Mouse (Mus musculus): ENCODE results near the gene Fah.

The Fah gene

DNA sequence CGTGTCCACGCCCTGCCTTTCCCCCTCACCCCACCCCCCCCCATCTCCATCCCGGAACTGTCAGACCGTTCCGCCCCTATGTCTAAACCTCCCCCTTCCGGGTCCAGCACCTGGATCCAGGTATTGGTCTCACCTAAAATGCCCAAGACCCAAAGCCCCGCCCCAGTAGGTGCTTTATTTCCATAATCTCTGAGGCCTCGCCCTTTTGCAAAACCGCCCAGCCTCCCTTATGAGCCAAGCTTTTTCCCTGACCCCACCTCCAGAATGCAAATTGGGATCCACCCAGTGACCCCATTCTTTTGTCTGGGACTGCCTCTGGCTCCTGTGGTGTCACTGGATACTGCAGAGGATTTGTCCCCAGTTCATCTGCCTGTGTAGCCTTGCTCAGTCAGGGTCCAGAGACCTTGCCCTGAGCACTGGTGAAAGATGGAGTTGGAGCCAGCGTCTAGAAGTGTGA, at the start of gene Fah:
Gene Fah (minus strand): TSS at position 430 of the 457 bp plus-strand sequence.
- DNase-seq (ENCODE audit: low spot score): no peak

DNA sequence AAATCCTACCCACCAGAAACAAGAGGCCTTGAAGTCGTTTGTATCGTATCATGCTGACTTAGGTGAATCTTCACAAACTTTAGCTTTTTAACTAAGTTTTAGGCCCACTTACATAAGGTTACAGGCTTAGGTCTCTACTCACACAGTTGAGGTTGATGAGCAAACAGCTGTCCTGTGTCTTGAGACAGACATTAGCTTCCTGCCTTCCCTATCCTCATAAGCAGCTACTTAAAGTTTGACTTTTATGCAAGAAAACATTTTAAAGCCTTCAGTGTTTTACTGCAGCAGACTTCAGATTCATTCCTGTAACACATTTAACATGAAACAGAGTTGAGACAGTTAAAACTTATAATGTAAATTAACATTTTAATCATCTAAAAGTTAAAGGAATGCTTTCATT, 46.2 kb upstream of the Fah start:
- DNase-seq (ENCODE audit: low spot score): no peak

DNA sequence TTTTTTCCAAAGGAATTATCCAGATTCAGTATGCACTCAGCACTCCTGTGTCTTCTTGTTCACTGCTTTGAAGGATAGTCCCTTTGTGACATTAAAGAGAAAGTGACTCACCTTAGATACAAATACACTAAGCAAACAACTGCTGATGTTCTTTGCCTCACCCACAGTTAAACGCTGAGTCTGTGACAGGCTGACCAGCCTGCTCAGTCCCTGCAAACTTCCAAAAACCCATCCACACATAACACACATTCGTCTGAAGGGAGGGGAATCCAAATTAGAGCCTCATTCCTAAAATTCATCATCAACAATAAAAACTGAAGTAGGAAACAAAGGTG, 45.4 kb upstream of the Fah start:
- no peak for DNase-seq (ENCODE audit: low spot score)

DNA sequence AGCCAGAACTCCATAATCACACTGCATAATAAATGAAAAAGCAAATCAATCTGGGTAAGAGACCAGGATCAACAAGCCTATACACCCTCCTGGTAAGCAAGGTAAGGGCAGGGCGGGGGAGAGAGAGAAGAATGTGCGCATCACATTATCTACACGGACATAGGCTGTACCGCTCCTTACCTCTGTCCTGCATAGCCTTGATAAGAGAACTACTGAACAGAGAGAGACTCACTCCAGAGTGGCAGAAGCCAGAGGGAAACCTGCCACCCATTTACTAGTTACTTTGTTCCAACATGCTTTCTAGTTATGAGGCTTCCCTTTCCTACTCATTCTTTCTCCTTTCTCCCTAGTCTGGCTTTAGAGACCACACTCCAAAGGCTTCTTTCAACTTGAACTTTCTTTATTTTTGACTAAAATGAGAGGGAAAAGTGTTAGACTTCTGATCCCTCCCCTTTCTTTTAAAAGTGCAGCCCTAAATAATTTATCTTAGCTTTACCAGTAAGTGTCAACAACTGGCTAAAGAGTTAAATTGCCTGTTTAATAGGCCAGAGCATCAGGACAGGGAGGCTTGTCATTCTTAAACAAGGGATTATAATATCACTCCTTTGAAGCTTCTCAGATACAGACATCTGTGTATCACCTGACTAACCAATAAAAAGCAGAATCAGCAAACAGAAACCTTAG, 44.9 kb upstream of the Fah start:
- DNase-seq (ENCODE audit: low spot score): peak; percentile 42

DNA sequence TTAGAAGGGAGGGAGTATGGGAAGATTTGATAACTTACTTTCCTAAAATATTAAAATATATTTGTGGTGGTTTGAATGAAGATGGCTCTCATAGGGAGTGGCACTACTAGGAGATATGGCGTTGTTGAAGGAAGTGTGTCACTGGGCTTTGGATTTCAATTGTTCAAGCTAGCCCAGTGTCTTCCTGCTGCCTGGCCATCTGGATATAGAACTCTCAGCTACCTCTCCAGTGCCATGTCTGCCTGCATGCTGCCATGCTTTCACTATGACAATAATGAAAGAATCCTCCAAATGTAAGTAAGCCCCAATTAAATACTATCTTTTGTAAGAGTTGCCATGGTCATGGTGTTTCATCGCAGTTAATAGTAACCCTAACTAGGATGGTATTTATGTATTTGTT, 42.5 kb upstream of the Fah start:
- no peak for DNase-seq (ENCODE audit: low spot score)

DNA sequence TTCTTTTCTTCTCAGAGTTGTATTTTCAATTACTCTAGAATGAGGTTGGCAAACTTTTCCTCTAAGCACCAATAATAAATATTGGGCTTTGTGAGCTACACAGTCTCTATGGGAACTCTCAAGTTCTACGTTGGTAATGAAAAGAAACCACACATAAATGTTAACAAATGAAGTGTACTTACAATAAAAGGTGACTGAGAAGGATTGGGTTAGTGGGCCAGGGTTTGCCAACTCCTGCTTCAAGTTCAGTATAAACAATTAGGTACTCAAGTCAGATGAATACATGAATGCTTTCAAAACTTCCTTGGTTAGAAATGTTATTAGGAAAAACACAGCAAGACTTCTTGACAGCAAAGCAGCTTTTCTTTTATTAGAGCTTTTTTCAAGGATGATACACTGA, 39.7 kb upstream of the Fah start:
- DNase-seq (ENCODE audit: low spot score): no peak

DNA sequence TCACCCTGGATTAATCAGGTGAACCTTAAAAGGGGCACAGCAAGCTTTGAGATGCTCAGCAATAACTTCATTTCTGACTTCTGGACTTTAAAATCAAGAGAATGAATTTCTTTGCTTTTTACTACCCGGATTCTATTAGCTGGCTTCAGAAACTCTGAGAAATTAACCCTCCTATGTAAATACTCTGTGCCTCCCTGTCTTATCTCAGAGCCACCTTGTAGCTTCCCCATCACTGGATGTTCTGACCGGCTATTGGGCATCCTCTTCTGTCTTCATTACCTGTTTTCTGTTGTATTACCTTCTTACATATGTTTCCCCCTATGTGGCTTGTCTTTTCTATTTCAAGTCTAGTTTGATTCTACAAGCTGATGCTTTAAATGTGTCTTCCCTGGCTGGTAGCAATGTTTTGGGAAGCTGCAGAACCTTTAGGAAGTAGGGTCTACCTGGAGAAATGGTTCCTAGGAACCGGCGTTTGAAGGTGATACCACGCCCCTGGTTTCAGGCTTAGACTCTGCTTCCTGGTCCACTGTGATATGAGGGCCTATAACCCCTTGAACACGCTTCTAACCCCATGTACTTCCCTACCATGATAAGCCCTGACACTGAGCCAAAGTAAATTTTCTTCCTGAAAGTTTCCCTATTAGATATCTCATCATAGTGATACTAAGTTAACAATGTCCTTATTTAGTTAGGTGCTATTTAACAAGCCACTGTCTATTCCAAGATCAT, 36.9 kb upstream of the Fah start:
- DNase-seq (ENCODE audit: low spot score): no peak

DNA sequence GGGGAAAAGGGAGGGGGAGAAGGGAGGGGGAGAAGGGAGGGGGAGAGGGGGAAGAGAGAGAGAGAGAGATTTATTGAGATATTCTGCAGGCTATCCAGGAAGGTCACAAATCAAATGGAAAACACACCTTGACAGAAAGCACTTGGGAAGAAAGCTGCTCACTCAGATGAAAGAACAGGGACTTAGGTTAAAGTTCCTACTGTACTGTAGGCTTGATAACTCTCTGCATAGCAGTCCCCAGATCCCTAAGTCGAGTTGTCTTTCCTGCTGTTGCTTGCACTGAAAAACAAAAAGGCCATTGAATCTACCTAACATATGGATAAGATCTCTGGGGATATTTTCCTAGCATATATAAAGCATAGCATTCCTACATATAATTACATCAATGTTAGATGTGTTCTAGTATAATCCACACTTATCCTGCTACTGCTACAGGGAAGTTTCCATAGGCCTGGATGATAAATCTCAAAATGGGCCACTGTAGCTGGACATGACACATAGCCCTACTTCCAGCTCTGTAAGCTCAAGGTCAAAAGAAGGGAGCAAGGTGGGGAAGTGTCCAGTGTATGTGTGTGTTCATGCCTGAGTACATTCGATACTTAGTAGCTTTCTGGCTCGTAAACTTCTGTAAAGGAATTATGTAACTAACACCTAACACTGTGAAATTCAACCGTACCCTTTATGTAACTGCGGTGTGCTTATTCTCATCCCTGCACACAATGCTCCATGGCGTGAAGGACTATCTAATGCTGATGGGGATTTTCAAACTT, 35.8 kb upstream of the Fah start:
- no peak for DNase-seq (ENCODE audit: low spot score)

DNA sequence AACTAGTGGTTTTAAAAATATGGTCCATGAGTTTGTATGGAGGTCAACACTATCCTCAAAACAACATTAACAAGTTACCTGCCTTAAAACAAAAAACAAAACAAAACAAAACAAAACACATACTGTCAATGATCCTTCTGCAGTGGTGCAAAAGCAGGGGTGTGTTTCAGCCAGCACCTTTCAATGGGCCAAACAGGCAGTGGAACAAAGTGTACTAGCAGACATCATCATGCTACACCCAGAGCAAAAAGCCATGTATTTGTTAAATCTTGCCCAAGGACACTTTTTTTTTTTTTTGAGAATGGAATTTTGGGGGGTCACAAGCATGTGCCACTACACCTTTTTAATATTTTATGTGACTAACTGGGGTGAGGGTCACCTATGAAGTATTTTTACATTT, 30.4 kb upstream of the Fah start:
- no peak for DNase-seq (ENCODE audit: low spot score)

DNA sequence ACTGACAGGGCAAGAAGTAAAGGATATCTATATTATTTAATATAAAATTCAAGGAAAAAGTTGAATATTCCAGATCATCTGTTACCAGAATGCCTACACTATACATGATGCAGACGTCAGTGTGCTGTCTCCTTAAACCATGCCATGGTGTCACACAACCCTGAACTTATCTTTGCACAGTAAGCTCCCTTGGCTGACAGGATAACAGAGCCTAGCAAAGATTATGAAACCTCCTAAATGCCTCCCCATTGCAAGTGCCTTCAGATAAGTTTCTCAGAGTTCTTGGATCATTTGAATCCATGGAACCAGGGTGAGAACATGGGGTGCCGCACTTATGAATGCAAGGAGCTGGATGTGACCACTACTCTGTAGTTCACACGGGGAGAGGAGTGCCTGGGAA, 25.4 kb upstream of the Fah start:
- no peak for DNase-seq (ENCODE audit: low spot score)

DNA sequence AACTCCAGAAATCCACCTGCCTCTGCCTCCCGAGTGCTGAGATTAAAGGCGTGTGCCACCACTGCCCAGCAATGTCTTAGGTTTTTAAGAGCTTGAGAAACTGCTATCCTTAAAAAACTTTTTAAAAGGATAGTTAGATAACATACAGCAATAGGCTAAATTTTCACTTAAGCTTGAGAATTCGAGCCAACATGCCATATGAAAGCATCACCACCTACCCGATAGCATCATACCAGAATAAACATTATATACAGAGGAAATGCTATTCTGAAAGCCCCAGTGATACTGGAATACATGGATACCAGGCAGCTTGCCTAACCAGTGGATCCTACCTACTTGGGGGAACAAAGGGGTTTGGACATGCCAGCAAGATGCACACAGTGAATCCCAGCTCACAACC, 17.2 kb upstream of the Fah start:
- no peak for DNase-seq (ENCODE audit: low spot score)

DNA sequence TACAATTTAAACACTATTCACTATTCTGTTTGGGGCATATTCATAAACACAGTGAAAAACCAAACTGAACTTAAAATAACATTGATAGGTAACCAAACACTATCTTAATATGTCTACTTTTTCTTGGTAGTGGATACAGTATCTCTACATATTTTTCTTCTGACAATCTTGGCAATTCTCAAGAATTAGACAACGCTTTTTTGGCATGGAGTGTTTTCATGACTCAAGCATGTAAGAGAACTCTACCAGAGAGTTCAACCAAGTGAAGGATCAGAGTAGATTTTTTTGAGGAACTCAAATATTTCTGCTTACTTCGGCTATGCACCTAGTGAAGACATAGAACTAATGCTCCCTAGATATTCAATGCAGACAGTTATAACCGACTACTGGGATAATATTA, 14.4 kb upstream of the Fah start:
- no peak for DNase-seq (ENCODE audit: low spot score)

DNA sequence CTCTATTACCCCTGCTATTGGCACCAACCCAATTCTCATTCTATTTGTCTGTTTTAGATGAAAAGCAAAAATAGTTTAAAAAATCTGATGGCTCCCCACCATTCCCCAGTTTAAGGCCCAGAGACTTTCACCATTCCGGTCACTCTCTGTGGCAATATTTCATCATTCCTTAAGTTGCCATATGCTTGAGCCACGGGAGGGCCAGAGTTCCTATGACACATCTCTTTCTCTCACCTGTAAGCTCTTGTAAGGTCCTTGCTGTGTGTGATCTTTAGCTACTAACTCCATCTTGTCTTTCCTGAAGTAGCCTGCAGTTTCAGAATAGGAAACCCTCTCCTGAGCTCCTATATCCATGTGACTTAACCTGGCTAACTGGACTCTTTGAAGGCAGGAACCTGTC, 12.4 kb upstream of the Fah start:
- no peak for DNase-seq (ENCODE audit: low spot score)

DNA sequence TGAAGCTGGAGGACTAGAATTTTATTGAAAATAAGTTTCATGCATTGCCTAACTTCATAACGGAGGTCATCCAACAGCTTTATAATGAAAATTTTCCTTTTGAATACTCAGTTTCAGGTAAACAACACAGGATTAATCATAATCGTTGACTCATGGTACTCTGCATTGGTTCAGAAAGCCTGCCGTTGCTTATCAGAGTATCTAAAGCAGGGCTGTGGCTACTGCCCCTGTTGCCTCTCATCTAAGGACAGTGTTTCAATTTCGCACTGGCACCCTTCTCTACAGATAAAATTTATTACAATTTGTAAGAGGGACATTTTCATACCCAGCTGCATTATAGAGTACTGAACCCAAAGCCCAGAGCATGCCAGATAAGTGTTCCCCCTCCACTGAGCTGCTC, 5.9 kb upstream of the Fah start:
- DNase-seq (ENCODE audit: low spot score): no peak

DNA sequence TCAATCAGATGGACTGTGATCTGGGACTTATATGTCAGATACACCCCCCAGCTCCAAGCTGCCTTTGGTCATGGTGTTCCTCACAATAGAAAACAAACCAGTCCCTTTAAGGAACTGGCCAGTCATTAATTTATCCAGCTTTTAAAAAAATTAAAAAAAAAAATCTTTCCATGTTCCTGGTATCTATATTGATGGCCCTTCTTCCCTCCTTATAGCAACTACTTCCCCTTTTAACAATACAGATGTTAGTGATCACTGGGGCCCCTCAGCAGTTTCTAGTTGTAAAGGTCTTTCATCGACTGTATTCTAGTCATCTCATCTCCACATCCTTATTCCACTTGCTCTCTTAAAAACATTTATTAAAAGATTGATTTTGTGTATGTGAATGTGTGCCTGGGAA, 5.1 kb upstream of the Fah start:
- no peak for DNase-seq (ENCODE audit: low spot score)

DNA sequence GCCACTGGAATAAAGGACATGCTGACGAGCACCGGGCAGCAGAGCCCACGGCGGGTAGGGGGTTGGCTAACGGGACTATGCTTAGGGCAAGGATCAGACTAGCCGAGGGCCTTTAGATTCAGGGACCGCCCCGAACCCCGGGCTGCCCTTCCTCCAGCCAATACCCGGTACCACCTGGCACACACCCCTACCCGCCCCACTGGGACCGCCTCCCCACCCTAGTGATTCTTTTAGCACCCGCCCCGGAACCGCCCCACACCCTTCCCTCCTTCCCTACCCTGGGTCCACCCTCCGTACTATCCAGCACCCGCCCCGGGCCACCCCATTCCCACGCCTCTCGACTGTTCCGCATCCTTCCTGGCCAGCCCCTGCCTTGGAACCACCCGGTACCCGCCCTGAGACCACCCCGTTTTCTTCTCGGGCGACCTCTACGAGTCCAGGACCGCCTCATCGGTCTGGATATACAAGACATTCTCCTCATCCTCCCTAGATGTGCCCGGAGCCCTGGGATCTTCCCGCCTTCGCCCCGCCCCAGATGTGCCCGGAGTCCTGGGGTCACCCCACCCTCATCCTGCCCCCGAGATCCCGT, 724 bp downstream of the Fah start:
- peak; percentile 62 for DNase-seq (ENCODE audit: low spot score)

DNA sequence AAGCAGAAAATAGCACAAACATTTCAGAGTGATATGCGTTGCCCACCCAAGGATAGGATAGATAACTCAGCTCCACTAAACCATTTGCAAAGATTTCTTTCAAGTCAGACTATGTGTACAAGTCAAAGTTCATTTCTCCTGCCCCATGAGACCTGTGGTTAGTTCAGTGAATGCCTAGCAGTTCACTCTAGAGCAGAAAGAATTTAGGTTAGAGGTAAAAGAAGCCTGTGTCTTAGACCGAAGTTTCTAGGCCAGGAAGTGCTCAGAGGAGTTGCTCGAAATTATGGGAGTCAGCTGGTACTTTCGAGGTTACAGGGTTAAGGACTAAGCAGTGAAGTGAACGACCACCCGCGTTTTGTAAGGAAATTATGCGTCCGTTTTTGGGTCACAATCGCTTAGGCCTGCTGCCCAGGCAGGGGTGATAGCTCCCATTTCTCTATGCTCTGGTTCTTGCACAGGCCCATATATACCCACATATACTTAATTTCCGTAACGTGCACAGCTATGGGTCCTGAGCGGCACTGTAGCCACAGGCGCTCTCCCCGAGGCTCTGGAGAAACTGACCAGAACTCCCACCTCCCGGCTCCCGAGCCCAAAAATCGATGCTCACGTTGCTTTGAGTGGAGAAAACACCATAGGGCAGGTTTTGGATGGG, 1.4 kb downstream of the Fah start:
- no peak for DNase-seq (ENCODE audit: low spot score)

DNA sequence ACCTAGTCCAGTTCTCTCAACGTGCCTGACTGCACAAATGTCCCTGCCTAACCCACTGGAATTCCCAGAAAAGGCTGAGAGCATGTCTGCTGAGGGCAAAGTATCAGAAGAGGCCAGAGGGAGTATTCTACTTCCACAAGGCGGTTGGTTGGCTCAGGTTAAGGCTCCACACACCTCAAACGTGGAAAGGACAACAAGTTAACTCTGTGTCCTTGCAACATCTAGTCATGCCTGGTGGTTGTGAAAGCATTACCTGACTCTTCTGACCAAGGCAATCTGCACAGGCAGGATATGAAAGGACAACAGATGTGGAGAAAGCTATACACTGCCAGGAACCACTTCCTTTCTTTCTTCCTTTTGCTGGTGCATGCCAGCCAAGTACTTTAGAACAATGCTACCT, 2.0 kb downstream of the Fah start:
- DNase-seq (ENCODE audit: low spot score): no peak

DNA sequence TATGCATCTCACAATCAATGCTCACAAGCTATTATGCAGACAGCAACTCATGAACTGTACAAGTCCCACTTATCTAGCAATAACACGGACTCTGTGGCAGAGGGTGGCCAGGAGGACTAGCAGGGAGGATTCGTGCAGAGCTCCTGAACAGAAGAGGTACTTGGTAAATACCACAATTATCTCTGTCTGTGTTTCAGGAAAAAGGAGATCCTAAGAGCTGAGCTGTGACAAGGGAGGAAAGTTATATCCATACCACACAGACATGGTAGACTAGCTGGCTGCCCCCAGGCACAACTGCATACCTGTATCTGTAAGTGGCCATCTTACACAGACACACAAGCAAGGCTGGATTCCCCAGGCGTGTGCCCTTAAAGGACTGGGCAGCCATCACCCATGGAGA, 5.2 kb downstream of the Fah start:
- DNase-seq (ENCODE audit: low spot score): no peak

DNA sequence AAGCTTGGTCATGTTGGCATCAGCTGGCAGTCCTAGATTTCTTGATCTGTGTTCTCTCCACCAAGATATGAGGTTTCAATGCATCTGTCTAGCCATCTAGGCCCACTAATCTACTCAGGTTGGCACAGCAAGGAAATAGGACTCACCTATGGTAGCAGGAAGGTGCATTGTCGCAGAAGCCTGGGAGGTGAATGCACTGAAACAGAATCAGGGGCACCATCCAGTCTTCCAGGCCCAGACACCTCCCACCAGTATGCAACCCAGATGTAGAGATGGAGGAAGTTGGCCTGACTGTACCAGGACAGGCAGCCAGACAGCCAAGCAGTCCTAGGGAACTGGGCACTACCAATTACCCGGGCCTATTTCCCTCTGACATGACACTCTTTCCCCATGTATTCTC, 5.9 kb downstream of the Fah start:
- DNase-seq (ENCODE audit: low spot score): no peak

DNA sequence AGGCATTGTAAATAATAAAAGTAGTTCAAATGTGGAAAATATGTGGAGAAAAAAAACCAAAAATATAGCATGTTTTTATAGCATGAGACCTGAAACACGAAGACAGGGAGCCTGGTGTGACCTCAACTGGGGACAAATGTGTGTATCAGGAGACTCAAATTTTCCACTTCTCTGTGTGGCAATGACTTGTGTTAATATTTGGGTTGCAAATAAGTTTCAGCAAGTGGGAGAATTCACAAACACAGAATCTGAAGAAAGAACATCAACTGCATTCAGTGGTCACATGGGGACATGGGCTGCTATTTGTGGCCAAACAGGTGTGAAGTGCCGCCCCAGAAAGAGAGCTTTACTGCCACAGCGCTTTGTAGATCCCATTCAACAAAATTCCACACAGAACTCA, 9.9 kb downstream of the Fah start:
- DNase-seq (ENCODE audit: low spot score): no peak

DNA sequence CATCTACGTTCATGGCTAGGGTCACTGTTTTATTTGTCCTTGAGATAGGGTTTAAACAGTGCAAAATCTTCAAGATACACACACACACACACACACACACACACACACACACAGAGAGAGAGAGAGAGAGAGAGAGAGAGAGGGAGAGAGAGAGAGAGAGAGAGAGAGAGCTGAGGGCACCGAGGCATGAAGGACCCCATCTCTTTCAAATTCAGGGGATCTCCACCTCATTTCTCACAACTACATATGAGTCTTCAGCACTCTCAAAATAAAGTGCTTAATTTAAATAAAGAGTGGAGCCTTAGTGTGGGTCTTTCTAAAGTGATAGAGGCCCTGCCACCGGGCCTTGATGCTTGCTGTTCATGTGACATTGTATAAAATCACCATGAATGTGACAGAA, 10.5 kb downstream of the Fah start:
- DNase-seq (ENCODE audit: low spot score): no peak

DNA sequence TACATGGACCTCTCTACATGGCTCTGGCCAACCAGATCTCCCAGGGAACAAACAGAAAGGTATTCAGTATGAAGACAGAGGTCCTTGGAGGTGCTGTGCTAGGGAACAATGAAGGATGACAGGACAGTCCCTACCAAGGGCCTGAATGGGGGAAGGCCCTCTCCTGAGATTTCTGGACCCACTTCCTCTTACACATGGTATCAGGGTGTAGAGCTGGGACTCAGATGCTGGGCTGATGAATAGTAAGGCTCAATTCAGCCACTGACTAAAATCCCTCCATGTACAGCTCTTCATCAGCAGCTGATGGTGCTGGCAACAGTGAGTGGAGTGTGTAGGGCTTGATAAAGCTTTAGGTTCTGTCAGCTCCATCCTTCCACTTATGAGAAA, 11.6 kb downstream of the Fah start:
- DNase-seq (ENCODE audit: low spot score): no peak
